Mouse (Mus musculus): ENCODE results near the gene Cd3d. TPM values are rescaled to one million over a fixed set of nuclear protein-coding genes. Genes with fewer than 3 reads are reported as not detected.

The Cd3d gene
- polyA plus RNA-seq (2015; fragmentation: Nextera tagmentation; extraction: Ambion mirVana) = 11.7 and 30.7 TPM in 2 replicates

DNA sequence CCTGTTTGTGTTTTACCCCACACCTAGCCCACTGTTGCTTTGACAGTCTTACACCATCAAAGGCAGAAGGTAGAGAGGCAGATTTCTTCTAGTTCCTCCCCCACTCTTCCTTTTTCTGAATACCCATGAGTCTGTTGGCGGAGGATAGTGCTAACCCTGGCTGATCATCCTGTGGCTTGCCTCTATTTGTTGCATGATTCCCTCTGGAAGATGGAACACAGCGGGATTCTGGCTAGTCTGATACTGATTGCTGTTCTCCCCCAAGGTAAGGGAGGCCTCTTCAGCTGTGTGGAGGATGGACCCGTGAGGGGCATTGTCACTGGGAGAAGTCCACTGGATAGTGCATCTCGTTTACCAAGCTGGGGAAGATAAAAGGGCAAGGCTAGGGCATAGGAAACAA is at the start of gene Cd3d:
TSS of gene Cd3d (plus strand) at position 111 of the 400 bp plus-strand sequence.
- Histone ChIP-seq H3K4me3 (ENCODE audit: low read length) (peak within 1 kb of the TSS; percentile 32), H3K4me2 (ENCODE audit: low read depth, low read length) (0 out of 2 replicates have a peak within 1 kb of the TSS, but pooled peaks have one; percentile 3), H3K9me3 (replicated peaks; ENCODE audit: control insufficient read depth, low read length) (no peaks in the 10 kb centered on the region), H3K4me1 (ENCODE audit: control insufficient read depth, insufficient read depth, low read length) (no peaks in the 10 kb centered on the region), H3K9ac (ENCODE audit: low read length) (peak within 1 kb of the TSS; percentile 35; the same call in 1 of the 2 replicates), H3K27me3 (ENCODE audit: control insufficient read depth, insufficient read depth, low read length) (peaks cover 4% of the 10 kb centered on the region; the same call in 1 of the 2 replicates), H3K36me3 (ENCODE audit: control insufficient read depth, insufficient read depth) (no peaks in the 10 kb centered on the region), H3K27ac (ENCODE audit: low read length) (peak within 1 kb of the TSS; percentile 68)
- ATAC-seq (replicated peaks; ENCODE audit: extremely low read depth, insufficient read depth, low FRiP score) = no peak; the same call in 1 of the 2 replicates
- WGBS = 62% methylated on average over 4 of the region's 4 CpGs

DNA sequence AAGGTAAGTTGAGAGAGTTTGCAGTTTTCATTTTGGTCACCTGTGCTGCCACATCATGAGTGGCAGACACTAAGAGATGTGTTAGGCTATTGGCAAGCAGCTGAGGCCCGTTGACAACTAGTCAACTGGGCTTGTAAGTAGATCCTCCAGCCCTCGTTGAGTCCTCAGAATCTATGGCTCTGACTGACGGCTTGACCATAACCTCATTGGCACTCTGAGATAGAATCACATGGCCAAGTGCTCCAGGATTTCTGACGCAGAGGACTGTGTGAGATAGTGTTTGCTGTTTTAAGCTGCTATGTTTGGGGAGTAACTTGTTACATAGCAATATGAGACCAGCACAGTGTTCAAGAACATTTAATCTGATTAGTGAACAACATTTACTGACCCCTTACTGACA is 39.8 kb upstream of the Cd3d start:
- Histone ChIP-seq H3K4me2 (ENCODE audit: low read depth, low read length) (no peak overlapping the region), H3K4me1 (ENCODE audit: control insufficient read depth, insufficient read depth, low read length) (0 out of 2 replicates have a peak, but pooled peaks cover 9% of the 10 kb centered on the region), H3K36me3 (ENCODE audit: control insufficient read depth, insufficient read depth) (peaks cover 54% of the 10 kb centered on the region), H3K4me3 (ENCODE audit: low read length) (no peak overlapping the region), H3K9me3 (replicated peaks; ENCODE audit: control insufficient read depth, low read length) (no peaks in the 10 kb centered on the region), H3K9ac (ENCODE audit: low read length) (no peak overlapping the region), H3K27me3 (ENCODE audit: control insufficient read depth, insufficient read depth, low read length) (no peaks in the 10 kb centered on the region), H3K27ac (ENCODE audit: low read length) (0 out of 2 replicates have a peak overlapping the region, but pooled peaks have one; percentile 4)
- WGBS = 55% methylated on average over 4 of the region's 4 CpGs
- ATAC-seq (replicated peaks; ENCODE audit: extremely low read depth, insufficient read depth, low FRiP score) = no peak

DNA sequence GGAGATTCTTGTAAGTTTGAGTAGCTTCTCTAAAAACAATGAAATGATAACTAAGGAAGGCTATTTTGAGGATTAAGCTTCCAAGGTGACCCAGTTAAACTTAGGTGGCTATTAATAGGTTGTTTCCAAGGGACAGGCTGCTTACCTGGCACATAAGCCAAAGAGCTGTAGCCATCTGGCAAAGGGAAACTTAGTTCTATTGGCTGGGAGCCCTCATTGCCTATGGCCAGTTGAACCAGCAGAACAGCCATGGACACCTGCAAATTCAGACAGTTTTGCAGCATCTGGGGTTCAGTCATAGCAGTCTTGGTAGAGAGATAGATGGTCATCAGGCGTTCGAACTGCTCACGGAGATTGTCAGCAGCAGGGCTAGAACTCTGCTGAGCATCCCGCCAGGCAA is 39.2 kb upstream of the Cd3d start:
- H3K27me3 ChIP-seq (ENCODE audit: control insufficient read depth, insufficient read depth, low read length) = no peaks in the 10 kb centered on the region
- H3K27ac ChIP-seq (ENCODE audit: low read length) = no peak overlapping the region
- no peaks in the 10 kb centered on the region for H3K9me3 ChIP-seq (replicated peaks; ENCODE audit: control insufficient read depth, low read length)
- H3K9ac ChIP-seq (ENCODE audit: low read length) = no peak overlapping the region
- H3K4me3 ChIP-seq (ENCODE audit: low read length) = no peak overlapping the region
- peaks cover 53% of the 10 kb centered on the region for H3K36me3 ChIP-seq (ENCODE audit: control insufficient read depth, insufficient read depth)
- 93% methylated on average over 4 of the region's 4 CpGs for WGBS
- H3K4me2 ChIP-seq (ENCODE audit: low read depth, low read length) = no peak overlapping the region
- ATAC-seq (replicated peaks; ENCODE audit: extremely low read depth, insufficient read depth, low FRiP score) = no peak
- 0 out of 2 replicates have a peak, but pooled peaks cover 9% of the 10 kb centered on the region for H3K4me1 ChIP-seq (ENCODE audit: control insufficient read depth, insufficient read depth, low read length)

DNA sequence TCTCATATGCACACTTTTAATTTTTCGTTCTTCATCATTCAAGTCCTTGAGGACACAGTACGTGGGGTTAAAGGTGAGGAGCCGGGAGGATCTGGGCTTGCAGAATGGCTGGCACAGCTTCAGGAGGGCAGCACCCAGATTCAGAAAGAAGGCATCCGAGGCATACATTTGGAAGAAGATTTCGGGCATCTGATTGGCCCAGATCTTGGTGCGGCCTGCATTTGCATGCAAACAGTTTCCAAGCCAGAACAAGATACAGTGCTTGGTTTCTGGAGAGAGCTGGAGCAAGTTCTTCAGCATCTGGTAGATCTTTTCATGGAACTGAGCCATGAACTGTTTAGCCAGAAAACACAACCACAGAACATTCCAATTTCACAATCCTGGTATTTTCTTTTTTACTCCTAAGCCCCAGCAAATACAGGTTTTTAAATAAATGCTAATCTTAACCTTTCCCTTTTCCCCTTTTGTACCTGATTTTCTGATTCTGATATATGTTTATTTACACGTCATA is 35.3 kb upstream of the Cd3d start:
- Histone ChIP-seq H3K4me2 (ENCODE audit: low read depth, low read length) (no peak overlapping the region), H3K36me3 (ENCODE audit: control insufficient read depth, insufficient read depth) (peaks cover 58% of the 10 kb centered on the region), H3K4me1 (ENCODE audit: control insufficient read depth, insufficient read depth, low read length) (0 out of 2 replicates have a peak, but pooled peaks cover 9% of the 10 kb centered on the region), H3K27ac (ENCODE audit: low read length) (no peak overlapping the region), H3K4me3 (ENCODE audit: low read length) (no peak overlapping the region), H3K27me3 (ENCODE audit: control insufficient read depth, insufficient read depth, low read length) (no peaks in the 10 kb centered on the region), H3K9me3 (replicated peaks; ENCODE audit: control insufficient read depth, low read length) (no peaks in the 10 kb centered on the region), H3K9ac (ENCODE audit: low read length) (no peak overlapping the region)
- no peak for ATAC-seq (replicated peaks; ENCODE audit: extremely low read depth, insufficient read depth, low FRiP score)
- 91% methylated on average over 7 of the region's 7 CpGs for WGBS

DNA sequence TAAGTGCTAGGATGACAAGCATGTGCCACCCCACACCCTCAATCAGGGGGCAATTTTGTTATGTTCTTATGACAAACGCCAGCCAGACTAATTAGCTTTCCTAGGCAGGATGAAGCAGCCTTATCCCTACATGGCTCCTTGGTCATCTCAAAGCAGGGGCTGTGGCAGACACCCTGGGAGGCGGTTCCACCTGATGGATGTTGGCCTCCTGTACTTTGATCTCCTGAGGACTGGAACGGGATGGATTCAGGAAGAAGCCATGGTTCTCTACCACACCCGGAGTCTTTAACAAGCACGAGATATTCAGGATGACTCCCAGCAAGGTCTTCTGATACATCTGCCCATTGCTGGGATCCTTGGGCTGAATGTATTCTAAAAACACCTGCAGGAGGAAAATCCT is 33.8 kb upstream of the Cd3d start:
- ATAC-seq (replicated peaks; ENCODE audit: extremely low read depth, insufficient read depth, low FRiP score) = no peak
- no peak overlapping the region for H3K4me3 ChIP-seq (ENCODE audit: low read length)
- H3K9me3 ChIP-seq (replicated peaks; ENCODE audit: control insufficient read depth, low read length) = no peaks in the 10 kb centered on the region
- H3K27me3 ChIP-seq (ENCODE audit: control insufficient read depth, insufficient read depth, low read length) = no peaks in the 10 kb centered on the region
- peaks cover 60% of the 10 kb centered on the region for H3K36me3 ChIP-seq (ENCODE audit: control insufficient read depth, insufficient read depth)
- H3K27ac ChIP-seq (ENCODE audit: low read length) = no peak overlapping the region
- no peaks in the 10 kb centered on the region for H3K4me1 ChIP-seq (ENCODE audit: control insufficient read depth, insufficient read depth, low read length)
- H3K9ac ChIP-seq (ENCODE audit: low read length) = no peak overlapping the region
- H3K4me2 ChIP-seq (ENCODE audit: low read depth, low read length) = no peak overlapping the region
- WGBS = 93% methylated on average over 5 of the region's 5 CpGs

DNA sequence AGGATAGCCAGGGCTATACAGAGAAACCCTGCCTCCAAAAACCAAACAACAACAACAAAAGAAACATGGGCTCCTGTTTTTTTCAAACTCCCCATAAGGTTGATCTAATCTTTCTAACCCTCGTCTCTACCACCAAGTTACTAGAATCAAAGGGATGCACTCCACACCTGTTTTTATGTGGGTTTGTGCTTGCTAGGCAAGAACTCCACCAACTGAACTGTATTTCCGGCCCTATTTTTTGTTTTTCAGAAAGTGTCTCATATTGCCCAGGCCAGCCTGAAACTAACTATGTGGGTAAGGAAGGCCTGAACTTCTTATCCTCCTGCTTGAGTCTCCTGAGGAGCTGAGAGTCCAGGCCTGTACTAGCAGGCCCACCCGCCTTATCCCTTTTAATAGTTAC is 27.2 kb upstream of the Cd3d start:
- Histone ChIP-seq H3K4me1 (ENCODE audit: control insufficient read depth, insufficient read depth, low read length) (no peaks in the 10 kb centered on the region), H3K4me3 (ENCODE audit: low read length) (no peak overlapping the region), H3K36me3 (ENCODE audit: control insufficient read depth, insufficient read depth) (peaks cover 40% of the 10 kb centered on the region), H3K27me3 (ENCODE audit: control insufficient read depth, insufficient read depth, low read length) (no peaks in the 10 kb centered on the region), H3K27ac (ENCODE audit: low read length) (0 out of 2 replicates have a peak overlapping the region, but pooled peaks have one; percentile 25), H3K9ac (ENCODE audit: low read length) (no peak overlapping the region), H3K4me2 (ENCODE audit: low read depth, low read length) (no peak overlapping the region), H3K9me3 (replicated peaks; ENCODE audit: control insufficient read depth, low read length) (no peaks in the 10 kb centered on the region)
- 86% methylated on average over 3 of the region's 3 CpGs for WGBS
- ATAC-seq (replicated peaks; ENCODE audit: extremely low read depth, insufficient read depth, low FRiP score) = no peak

DNA sequence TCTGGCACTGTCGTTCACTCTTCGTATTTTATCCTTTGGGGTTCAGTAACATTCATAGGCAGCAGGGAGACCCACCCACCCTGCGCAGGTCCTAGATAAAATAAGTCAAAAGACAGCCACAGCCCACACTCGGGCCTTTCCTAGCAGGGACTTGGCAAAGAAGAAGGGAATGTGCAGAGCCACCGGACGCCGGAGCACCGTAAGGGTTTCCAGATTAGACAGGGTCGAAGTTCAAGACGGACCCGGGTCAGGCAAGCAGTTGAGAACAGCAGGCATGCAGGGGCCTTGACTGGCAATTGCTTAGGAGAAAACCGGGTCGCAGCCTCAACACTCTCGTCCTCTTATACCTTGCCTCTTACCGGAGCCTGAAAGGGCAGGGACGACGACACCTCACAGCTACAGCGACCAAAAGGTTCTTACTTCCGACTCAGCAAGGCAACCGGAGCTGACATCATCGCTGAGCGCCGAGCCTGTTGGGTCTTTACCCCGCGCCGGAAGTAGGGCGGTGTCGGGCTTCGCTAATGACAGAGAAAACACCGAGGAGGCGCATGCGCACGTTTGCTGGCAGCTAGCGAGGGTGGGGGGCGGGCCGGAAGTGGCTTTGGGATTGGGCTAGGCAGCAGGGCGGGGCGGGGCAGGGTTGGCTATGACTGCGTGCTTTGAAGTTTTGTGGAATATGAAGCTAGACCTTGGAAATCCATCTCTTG is 16.3 kb upstream of the Cd3d start, which contains the start of gene Ube4a:
TSS of gene Ube4a (minus strand) at position 475 of the 707 bp plus-strand sequence.
- H3K27ac ChIP-seq (ENCODE audit: low read length) = peak within 1 kb of the TSS; percentile 56
- ATAC-seq (replicated peaks; ENCODE audit: extremely low read depth, insufficient read depth, low FRiP score) = peak; percentile 96
- H3K9ac ChIP-seq (ENCODE audit: low read length) = peak within 1 kb of the TSS; percentile 89
- no peaks in the 10 kb centered on the region; the same call in 1 of the 2 replicates for H3K36me3 ChIP-seq (ENCODE audit: control insufficient read depth, insufficient read depth)
- H3K4me2 ChIP-seq (ENCODE audit: low read depth, low read length) = peak within 1 kb of the TSS; percentile 98
- H3K9me3 ChIP-seq (replicated peaks; ENCODE audit: control insufficient read depth, low read length) = no peaks in the 10 kb centered on the region
- H3K27me3 ChIP-seq (ENCODE audit: control insufficient read depth, insufficient read depth, low read length) = no peaks in the 10 kb centered on the region
- peaks cover 12% of the 10 kb centered on the region for H3K4me1 ChIP-seq (ENCODE audit: control insufficient read depth, insufficient read depth, low read length)
- peak within 1 kb of the TSS; percentile 97 for H3K4me3 ChIP-seq (ENCODE audit: low read length)
- under 1% methylated on average over 39 of the region's 39 CpGs for WGBS

DNA sequence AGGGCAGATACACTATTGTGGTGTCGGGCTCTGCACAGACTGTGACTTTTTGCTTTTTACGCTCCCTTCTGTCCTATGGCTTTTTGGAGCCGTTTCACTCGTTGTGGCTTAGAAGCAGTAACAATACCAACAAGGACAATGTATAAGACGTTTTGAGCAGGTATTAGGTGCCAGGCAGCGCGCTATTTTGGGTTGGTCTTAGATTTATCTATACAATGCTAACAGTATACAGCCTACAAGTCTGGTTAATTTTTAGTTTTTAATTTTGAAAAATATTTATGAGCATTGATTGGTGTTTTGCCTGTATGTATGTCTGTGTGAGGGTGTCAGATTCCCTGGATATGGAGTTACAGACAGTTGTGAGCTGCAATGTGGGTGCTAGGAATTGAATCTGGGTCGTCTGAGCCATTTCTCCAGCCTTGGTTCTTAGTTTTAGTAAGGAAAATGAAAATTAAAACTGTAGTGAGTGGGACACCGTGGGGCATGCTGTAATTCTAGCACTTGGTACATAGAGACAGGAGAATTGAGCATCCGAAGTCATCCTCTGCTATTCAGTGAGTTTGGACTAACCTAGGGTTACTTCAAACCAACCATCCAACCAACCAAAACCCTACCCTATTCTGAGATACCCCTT is 15.6 kb upstream of the Cd3d start:
- Histone ChIP-seq H3K9me3 (replicated peaks; ENCODE audit: control insufficient read depth, low read length) (no peaks in the 10 kb centered on the region), H3K36me3 (ENCODE audit: control insufficient read depth, insufficient read depth) (no peaks in the 10 kb centered on the region; the same call in 1 of the 2 replicates), H3K27me3 (ENCODE audit: control insufficient read depth, insufficient read depth, low read length) (no peaks in the 10 kb centered on the region), H3K4me1 (ENCODE audit: control insufficient read depth, insufficient read depth, low read length) (peaks cover 12% of the 10 kb centered on the region), H3K9ac (ENCODE audit: low read length) (peak overlapping the region; percentile 32), H3K4me3 (ENCODE audit: low read length) (peak overlapping the region; percentile 97), H3K4me2 (ENCODE audit: low read depth, low read length) (peak overlapping the region; percentile 78), H3K27ac (ENCODE audit: low read length) (peak overlapping the region; percentile 56)
- WGBS = 11% methylated on average over 10 of the region's 10 CpGs
- no peak for ATAC-seq (replicated peaks; ENCODE audit: extremely low read depth, insufficient read depth, low FRiP score)

DNA sequence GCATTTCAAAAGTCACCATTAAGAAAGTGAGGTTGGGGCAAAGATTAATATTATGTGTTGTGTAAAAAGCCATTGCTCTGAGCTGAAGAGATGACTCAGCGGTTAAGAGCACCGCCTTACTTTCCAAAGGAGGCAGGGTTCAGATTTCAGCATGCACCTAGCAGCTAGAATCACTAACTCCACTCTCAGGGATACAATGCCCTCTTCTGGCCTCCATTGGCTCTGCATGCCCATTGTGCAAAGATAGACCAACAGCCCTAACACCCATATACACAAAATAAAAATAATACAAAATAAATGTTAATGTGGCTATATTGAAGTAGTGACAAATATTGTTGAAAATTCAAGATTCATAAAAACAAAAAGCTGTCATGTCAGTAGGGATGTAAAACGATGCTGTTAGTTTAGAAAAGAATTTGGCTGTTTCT is 14.8 kb upstream of the Cd3d start:
- Histone ChIP-seq H3K9ac (ENCODE audit: low read length) (no peak overlapping the region), H3K4me3 (ENCODE audit: low read length) (no peak overlapping the region), H3K4me2 (ENCODE audit: low read depth, low read length) (no peak overlapping the region), H3K27ac (ENCODE audit: low read length) (no peak overlapping the region), H3K36me3 (ENCODE audit: control insufficient read depth, insufficient read depth) (no peaks in the 10 kb centered on the region; the same call in 1 of the 2 replicates), H3K9me3 (replicated peaks; ENCODE audit: control insufficient read depth, low read length) (no peaks in the 10 kb centered on the region), H3K27me3 (ENCODE audit: control insufficient read depth, insufficient read depth, low read length) (no peaks in the 10 kb centered on the region), H3K4me1 (ENCODE audit: control insufficient read depth, insufficient read depth, low read length) (peaks cover 12% of the 10 kb centered on the region)
- no peak for ATAC-seq (replicated peaks; ENCODE audit: extremely low read depth, insufficient read depth, low FRiP score)
- 19% methylated on average over 3 of the region's 3 CpGs for WGBS

All from heart, embryonic 16.5 days (tissue).